Mouse (Mus musculus) c-Kit-positive CD71-positive TER-119-positive erythroid progenitor cells, embryonic 14.5 days (primary cell): ENCODE results near the gene Nmt1.

ENCODE experiments used
- DNase-seq: peaks from one replicate; pipeline ENCODE4 v3.0.0-alpha.2; 2013; ENCODE audit warnings: low spot score

Nmt1 gene

GRCm38 (mm10) chr11:103028176-103028891 lies at the start of gene Nmt1, which contains the start of gene Dcakd:
Nmt1 (plus strand) TSS chr11:103028190.
Dcakd (minus strand) TSS chr11:103028333.
- peak; percentile 95 for DNase-seq

GRCm38 (mm10) chr11:102981151-102981890 lies 46.7 kb upstream of the Nmt1 start:
- DNase-seq: no peak

- no peak for DNase-seq
Observed at GRCm38 (mm10) chr11:102984086-102984485, 43.9 kb upstream of the Nmt1 start.

DNA sequence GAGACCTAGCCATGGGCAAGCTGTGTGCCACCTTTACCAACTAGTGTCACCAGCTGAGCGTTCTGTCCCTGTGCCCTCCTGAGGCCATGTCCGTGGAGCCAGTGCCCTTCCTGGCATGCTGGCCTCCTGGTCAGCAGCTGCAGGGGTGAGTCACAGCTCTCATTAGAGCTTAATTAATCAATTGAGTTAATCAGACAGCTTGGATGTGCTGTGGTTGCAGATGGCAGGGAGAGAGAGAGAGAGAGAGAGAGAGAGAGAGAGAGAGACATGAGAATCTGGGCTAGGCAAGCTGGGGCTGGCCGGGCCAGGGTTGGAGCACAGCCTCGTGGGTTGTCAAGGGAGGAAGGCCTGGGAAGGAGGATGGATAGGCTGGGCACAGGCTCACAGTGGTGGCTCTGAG lies 43.4 kb upstream of the Nmt1 start:
- DNase-seq: no peak

DNA sequence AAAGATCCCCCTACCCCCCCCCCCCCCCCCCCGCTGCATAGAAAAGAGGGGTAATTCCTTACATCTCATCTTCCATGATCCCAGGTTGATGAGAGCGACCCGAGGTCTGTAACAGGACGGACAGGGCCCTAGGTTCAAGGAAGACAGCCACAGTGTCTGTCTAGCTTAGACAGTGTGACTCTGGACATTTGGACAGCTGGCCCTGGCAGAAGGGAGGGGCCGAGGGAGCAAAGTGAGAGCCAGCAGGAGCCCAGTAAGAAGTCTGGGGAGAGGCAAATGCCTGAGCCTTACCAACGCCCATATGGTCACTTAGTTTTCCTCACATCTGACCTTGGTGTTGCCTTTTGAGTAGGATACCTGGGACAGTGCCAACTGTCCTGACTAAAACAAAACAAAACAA lies 42.8 kb upstream of the Nmt1 start:
- no peak for DNase-seq

GRCm38 (mm10) chr11:102989641-102990151 lies 38.3 kb upstream of the Nmt1 start:
- DNase-seq: no peak

- no peak for DNase-seq
Observed at GRCm38 (mm10) chr11:102990152-102990663, 37.8 kb upstream of the Nmt1 start.

DNA sequence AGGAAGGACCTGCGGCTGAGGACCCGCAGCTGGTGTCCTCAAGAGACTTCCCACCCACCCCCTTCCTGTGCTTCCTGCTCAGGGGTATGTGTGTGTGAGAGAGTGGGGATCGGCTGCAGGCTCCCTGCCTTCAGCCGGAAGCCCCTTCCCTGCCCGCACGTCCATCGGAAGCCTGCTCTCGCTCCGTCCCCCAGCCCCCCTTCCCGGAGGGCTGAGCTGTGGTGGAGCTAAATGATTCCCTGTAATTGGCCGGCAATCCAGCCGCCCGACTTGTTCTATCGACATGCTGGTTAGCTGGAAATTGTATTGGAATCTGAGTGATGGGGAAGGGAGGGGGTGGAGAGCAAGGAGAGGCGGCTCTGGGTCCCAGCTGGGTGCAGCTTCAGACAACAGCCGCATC lies 36.3 kb upstream of the Nmt1 start:
- no peak for DNase-seq

- DNase-seq: peak; percentile 48
Observed at GRCm38 (mm10) chr11:102992940-102993339, 35.0 kb upstream of the Nmt1 start.

DNA sequence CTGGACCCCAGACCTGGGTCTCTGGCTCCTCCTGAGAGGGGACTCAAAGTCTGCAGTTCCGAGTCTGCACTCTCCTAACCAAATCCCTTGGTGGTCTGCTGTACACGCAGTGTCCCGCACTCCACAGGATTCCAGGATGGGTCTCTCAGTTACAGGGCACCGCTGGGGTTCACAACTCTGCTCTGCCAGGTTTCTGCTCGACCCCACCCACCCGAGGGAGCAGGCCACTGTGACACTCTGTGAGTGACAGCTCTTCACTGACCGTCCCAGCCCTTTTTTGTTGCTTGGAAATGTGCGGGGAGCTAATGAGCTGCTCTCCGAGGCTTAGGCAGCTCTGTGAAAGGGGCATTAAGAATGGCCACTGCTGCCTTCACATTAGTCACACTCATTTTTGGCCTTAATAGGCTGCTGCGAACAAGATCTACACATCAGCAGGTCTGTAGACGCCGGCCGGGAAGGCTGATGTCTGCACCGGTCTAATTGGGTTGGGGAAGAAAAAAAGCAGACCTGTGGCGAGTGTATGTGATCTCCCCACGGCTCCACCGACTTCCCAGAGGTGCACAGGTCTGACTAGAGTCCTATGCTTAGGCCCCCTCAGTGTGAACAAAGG lies 34.5 kb upstream of the Nmt1 start:
- no peak for DNase-seq

DNA sequence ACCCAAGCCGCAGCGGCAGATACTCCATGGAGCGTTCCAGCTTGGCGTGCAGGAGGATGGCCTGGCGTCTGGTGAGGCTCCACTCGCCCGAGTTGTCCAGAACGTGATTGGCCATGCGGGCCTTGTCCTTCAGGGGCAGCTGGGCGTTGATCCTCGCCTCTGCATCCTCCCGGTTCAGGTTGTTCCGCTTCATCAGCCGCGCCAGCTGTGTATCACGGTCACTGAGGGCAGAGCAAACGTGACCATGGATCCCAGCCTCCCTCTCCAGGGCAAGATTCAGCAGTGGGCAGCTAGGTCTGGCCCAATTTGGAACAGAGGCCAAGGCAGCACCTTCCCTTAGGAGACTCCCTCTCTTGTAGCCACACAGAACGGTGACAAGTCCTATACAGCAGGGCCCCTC lies 33.0 kb upstream of the Nmt1 start:
- no peak for DNase-seq

DNA sequence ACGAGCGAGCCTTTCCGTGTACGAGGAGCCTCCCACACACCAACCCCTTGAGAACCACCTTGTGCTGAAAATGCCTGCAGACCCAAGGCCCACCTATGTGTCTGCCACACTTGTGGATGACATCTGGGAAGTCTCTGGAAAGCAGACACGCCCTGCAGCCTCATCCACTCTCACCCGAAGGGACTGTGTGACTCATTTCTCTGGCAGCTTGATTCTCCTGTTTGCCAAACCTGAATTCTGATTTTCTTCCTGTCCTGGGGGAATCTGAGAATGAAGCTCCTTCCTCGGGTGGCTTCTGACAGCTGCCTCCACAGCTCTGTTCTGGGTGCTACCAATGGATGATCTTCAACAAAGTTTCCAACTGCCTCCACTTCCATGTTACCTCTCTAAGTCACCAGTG lies 31.6 kb upstream of the Nmt1 start:
- no peak for DNase-seq

DNA sequence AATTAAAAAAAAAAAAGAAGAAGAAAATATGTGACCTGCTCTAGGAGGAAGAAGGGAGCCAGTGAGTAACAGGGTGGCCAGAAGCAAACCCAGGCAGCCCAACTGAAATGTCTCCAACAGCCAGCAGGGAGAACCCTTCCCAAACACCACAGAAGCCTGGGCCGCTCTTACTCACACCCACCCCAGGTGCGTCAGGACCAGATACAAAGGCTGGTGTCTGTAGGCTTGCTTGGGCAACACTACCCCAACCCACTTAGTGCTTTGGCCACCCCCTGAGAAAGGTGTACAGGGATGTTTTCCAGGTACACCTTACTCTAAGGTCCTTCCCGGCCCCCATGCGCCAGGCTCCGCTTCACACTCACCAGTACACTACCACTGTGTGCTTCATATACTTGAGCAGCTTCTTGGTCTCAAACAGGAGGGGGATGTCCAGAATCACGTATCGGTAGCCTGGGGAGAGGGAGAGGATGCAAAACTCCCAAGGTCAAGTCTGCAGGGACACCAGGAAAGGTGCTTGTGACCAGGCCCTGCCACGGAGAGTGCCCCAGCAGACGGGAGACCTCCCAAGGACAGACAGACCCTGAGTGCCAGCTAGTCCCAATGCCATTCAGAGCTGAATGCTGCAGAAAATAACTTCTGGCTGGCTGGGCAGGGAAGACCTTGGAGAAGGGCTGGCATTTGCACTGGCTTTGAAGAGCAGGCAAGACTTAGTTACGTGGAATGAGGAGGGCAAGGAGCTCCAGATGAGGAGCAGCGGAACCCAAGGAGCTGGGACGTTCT lies 30.8 kb upstream of the Nmt1 start:
- DNase-seq: no peak

GRCm38 (mm10) chr11:102998254-102998576 lies 29.8 kb upstream of the Nmt1 start:
- no peak for DNase-seq

DNA sequence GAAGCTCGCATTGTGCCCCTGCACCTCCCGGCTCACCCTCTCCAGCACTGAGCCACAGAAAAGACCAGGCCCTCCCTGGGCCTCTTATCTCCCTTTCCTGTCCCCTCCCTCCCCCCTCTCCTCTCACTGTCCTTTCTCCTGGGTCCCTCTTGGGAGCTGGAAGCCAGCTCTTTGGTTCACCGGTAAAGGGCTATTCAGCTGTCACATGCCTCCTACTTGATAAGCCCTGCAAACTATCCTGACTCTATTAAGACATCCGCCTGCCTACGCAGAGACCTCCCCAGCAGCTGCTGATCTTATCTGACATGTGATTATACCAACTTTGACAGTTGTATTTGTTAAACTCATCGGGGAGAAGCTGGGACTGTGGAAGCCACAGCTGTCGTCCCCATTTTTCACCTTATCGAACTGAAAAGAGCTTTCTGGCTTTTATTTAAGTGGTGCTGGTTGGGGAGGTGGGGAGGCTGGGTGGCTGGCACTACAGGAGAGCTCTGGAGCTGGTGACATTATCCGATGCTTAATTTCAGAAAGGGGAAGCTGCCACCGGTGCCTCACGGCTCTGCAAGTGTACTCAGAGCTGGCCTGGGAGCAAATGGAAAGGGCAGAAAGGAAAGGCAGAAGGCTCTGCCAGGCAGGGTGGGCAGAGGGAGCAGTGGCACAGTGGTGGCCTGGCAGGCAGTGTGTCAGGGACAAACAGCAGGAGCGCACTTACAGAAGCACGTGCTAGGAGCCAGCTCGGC lies 29.2 kb upstream of the Nmt1 start:
- DNase-seq: peak; percentile 34

GRCm38 (mm10) chr11:102999317-102999970 lies 28.5 kb upstream of the Nmt1 start:
- DNase-seq: no peak

DNA sequence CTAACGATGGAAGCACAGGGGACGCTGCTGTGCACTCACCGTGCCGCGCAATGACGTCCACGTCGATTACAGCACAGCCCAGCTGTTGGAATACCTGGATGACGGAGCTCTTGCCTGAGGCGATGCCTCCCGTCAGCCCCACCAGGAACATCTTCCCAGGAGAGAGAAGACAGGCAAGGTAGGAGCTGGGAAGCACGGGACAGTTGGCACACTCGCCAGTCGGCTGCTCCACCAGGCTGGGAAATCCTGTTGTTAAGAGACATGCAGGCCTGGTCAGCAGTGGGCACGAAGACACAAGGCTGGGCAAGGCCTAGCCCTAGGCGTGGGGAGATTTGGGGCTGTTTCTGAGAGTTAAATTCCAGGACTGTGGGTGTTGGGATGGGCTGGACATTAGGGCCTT lies 27.9 kb upstream of the Nmt1 start:
- no peak for DNase-seq

DNA sequence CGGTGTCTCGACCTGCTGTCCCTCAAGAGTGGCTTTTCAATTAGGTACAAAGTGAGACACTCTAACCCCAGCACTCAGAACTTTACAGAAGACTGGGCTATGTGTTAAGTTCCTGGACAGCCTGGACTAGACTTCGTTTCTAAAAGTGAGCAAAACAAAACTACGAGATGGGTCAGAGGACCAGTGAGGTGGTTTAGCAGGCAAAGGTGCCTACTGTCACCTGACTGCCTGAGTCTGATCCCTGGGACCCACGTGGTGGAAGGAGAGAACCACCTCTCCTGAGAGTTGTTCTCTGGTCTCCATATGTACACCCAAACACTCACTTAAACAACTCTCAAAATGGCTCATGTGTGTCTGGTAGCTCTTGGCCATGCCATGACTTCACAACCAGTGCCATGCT lies 26.9 kb upstream of the Nmt1 start:
- DNase-seq: no peak

DNA sequence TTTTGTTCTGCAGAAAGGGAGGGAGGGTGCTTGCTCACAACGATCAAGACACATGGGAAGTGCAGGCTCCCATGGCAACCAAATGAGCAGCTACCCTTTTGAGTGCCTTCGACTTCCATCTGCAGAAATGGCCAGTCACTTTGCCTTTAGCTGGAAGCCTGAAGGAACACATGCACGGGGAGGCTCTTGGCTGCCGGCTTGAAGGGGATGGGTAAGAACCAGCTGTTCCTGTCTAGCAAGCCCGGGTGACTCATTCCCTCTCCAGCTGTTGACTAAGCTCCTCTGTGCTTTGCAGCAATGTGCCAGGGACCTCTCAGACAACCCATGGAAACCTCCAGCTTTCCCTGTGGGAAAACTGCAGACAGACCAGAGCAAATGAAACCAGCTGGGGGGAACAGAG lies 24.8 kb upstream of the Nmt1 start:
- no peak for DNase-seq

- no peak for DNase-seq
Observed at GRCm38 (mm10) chr11:103004852-103005251, 23.1 kb upstream of the Nmt1 start.
